Mouse (Mus musculus) kidney, embryonic 16.5 days (tissue): ENCODE measurements around the gene Xpnpep1. TPM values are rescaled to one million over a fixed set of nuclear protein-coding genes. Genes with fewer than 3 reads are reported as not detected.

Experiments used
- ATAC-seq: fragments of 200-750 bp; cut with Nextera tagmentation; 2 replicates; pipeline ENCODE4 v1.8.0; 2017; ENCODE audit warnings: moderate TSS enrichment; ENCODE audit not compliant: low FRiP score, low TSS enrichment
- H3K27ac ChIP-seq: fragments of 300-500 bp; sonication (generic); 2 replicates; pipeline ENCODE4 v1.5.1; 2014; ENCODE audit warnings: low read length
- H3K27me3 ChIP-seq: fragments of 300-500 bp; sonication (generic); 2 replicates; pipeline ENCODE4 v1.6.1; 2014; ENCODE audit warnings: low read length, control low read depth, mixed read lengths; ENCODE audit not compliant: insufficient read depth
- H3K36me3 ChIP-seq: fragments of 300-500 bp; sonication (generic); 2 replicates; pipeline ENCODE4 v1.6.1; 2014; ENCODE audit warnings: low read length, control low read depth, mixed read lengths; ENCODE audit not compliant: insufficient read depth
- H3K4me1 ChIP-seq: fragments of 300-500 bp; sonication (generic); 2 replicates; pipeline ENCODE4 v1.6.1; 2014; ENCODE audit warnings: low read length, control low read depth, mixed read lengths; ENCODE audit not compliant: insufficient read depth
- H3K4me2 ChIP-seq: fragments of 300-500 bp; sonication (generic); replicated peaks from 2 replicates; pipeline ENCODE4 v1.6.1; 2014; ENCODE audit warnings: low read depth, low read length
- H3K4me3 ChIP-seq: fragments of 300-500 bp; sonication (generic); 2 replicates; pipeline ENCODE4 v1.5.1; 2014; ENCODE audit warnings: mild to moderate bottlenecking, low read length
- H3K9ac ChIP-seq: fragments of 300-500 bp; sonication (generic); replicated peaks from 2 replicates; pipeline ENCODE4 v1.6.1; 2014; ENCODE audit warnings: low read length
- H3K9me3 ChIP-seq: fragments of 300-500 bp; sonication (generic); 2 replicates; pipeline ENCODE4 v1.6.1; 2016; ENCODE audit warnings: low read length, control low read depth
- WGBS: fragments of 180-500 bp; shearing (Covaris S2); extraction: QIAGEN DNeasy Blood & Tissue Kit; methylation state at CpG from one replicate; pipeline ENCODE4 v1.1.7; 2014; 5-methylcytosine and 5-hydroxymethylcytosine counted together
- microRNA-seq: library from miRNA; unstranded; fragments of <30 nt; microRNA quantifications from one replicate; pipeline ENCODE4, GENCODE M21; 2016
- polyA plus RNA-seq: library from polyadenylated mRNA; unstranded; fragments of >200 nt; fragmentation: Nextera tagmentation; extraction: Ambion mirVana; gene quantifications from 2 replicates; pipeline ENCODE4 v1.2.1, GENCODE M21; 2015

The Xpnpep1 gene
- polyA plus RNA-seq, 1 experiment from 2014 or later, result 166 TPM

DNA sequence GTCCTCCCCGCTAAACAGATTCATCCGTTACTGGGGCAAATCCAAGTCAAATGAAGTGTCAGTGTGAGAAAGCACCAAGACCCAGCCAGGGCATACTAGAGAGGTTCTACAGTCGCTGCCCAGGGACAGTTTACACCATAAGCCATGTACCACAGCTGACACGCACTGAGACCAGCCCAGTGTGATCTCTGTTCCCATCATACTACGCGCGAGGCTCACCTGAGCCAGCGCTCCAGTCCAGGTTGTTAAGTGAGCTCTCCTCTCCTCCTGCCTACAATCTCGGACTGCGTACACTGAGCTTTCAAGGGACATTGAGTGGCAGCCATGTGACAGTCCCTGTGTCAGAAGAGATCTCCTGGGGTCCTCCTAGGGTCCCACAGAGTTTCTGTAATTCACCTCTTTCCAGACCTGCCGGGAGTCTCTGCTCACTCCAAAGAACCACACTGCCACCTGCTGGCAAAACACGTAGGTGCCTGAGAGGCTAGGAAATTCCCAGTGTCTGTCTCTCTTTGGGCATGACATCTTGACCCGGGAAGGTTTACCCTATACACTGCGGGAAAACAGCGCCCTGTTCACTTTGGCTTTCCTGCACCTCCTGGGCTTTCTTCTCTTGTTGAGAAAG is 64.3 kb downstream of the Xpnpep1 start:
- Histone ChIP-seq H3K9me3 (no peaks in the 10 kb centered on the region), H3K36me3 (no peaks in the 10 kb centered on the region), H3K4me1 (no peaks in the 10 kb centered on the region), H3K4me2 (no peak overlapping the region), H3K4me3 (no peak overlapping the region), H3K27ac (no peak overlapping the region), H3K27me3 (no peaks in the 10 kb centered on the region), H3K9ac (no peak overlapping the region)
- 0 out of 2 replicates have a peak, but pooled peaks have one; percentile 51 for ATAC-seq
- 53% methylated on average over 15 of the region's 15 CpGs for WGBS

DNA sequence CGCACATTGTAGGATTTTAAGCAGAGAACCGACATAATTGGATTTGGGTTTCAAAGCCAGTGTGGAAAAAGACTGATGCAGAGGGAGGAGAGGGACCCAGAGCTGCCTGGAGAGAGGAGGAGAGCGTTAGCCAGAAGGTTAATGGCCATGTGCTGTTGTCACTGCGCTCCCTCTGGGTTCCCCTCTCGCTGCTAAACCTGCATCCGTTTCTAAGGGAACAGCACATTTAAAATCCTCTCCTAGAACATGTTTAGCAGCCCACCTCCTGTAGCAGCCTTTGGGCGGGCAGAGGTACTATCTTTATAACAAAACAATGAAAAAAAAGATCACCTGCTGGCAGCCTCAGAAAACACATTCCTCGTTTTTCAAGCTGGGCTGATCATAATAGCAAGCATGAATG is 73.7 kb downstream of the Xpnpep1 start:
- WGBS, result 72% methylated on average over 8 of the region's 8 CpGs
- no peak overlapping the region for H3K9ac ChIP-seq
- ATAC-seq, result no peak

DNA sequence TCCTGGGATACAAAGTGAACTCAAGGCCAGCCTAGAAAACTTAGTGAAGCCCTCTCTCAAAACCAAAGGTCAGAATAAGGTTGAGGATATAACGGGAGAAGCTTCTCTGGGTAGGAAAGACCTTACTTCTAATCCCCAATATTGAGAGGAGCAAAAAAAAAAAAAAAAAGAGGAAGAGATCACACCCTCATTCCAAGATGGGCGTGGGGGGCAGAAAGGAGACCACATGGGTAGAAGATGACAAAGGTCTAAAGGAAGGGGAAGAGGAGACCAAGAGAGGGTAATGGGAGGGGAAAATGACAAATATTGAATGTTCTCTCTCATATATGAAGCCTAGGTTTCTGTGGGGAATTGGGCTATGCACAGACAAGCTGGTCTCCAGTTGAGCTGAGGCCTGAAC is 77.3 kb downstream of the Xpnpep1 start:
- H3K36me3 ChIP-seq, result no peaks in the 10 kb centered on the region
- no peak overlapping the region for H3K4me3 ChIP-seq
- H3K4me2 ChIP-seq, result no peak overlapping the region
- no peaks in the 10 kb centered on the region for H3K4me1 ChIP-seq
- 75% methylated on average over 2 of the region's 2 CpGs for WGBS
- H3K9ac ChIP-seq, result no peak overlapping the region
- H3K9me3 ChIP-seq, result no peaks in the 10 kb centered on the region
- ATAC-seq, result no peak
- no peak overlapping the region for H3K27ac ChIP-seq
- no peaks in the 10 kb centered on the region for H3K27me3 ChIP-seq

More for the DNA sequence above, 73.7 kb downstream of the Xpnpep1 start:
- H3K36me3 ChIP-seq, result no peaks in the 10 kb centered on the region
- H3K9me3 ChIP-seq, result no peaks in the 10 kb centered on the region
- no peak overlapping the region for H3K4me3 ChIP-seq
- no peak overlapping the region for H3K27ac ChIP-seq
- H3K4me1 ChIP-seq, result no peaks in the 10 kb centered on the region
- H3K4me2 ChIP-seq, result no peak overlapping the region
- no peaks in the 10 kb centered on the region for H3K27me3 ChIP-seq

DNA sequence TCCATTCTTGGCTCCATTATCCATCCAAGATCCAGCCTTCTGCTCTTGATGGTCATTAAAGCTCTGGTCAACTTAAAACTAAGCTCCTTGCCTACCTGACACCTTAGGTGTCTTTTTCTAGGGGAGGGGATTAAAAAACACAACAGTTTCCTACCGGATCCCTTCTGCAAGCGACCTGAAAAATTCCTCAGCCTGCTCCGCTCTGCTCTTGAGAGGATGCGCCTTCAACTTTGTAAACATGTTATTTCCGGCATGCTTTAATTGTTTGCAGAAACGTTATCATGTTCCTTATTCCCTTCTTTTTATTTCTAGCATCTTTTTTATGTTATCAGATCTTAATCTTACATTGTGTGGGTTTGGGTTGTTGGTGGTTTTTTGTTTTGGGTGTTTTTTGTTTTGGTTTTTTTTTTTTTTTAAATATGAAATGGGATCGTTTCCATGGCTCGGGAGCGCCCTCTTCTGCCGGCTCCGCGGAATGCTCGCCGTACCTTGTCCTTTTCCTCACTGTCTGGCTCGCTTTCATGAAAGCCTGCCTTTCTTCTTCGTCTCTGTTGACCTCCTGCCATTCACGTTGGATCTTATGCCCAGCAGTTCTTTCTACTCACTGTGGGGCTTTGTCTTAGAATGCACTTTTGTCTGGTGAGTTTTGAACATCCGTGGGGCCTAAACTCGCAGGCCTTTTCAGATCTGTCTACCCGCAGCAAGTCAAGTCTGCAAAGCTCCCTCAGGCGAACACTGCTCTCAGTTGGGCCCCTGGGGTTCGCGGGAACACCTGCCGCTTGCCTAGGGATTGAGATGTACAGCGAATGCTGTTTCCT is 117.1 kb downstream of the Xpnpep1 start:
- Histone ChIP-seq H3K9ac (0 out of 2 replicates have a peak overlapping the region, but pooled peaks have one; percentile 51), H3K4me1 (0 out of 2 replicates have a peak, but pooled peaks cover 4% of the 10 kb centered on the region), H3K36me3 (no peaks in the 10 kb centered on the region), H3K4me3 (peak overlapping the region; percentile 31), H3K27me3 (no peaks in the 10 kb centered on the region), H3K27ac (no peak overlapping the region), H3K9me3 (peaks cover 4% of the 10 kb centered on the region; the same call in 1 of the 2 replicates), H3K4me2 (peak overlapping the region; percentile 51)
- WGBS, result 13% methylated on average over 25 of the region's 25 CpGs
- ATAC-seq, result 0 out of 2 replicates have a peak, but pooled peaks have one; percentile 67

- H3K9me3 ChIP-seq, result no peaks in the 10 kb centered on the region
- H3K27ac ChIP-seq, result no peak overlapping the region
- no peak overlapping the region for H3K4me2 ChIP-seq
- ATAC-seq, result no peak
- H3K4me1 ChIP-seq, result no peaks in the 10 kb centered on the region
- WGBS, result 33% methylated on average over 2 of the region's 2 CpGs
- H3K4me3 ChIP-seq, result no peak overlapping the region
- no peaks in the 10 kb centered on the region for H3K36me3 ChIP-seq
- H3K9ac ChIP-seq, result no peak overlapping the region
- H3K27me3 ChIP-seq, result no peaks in the 10 kb centered on the region
Observed at GRCm38 (mm10) chr19:52904182-52904581, 135.8 kb downstream of the Xpnpep1 start.

DNA sequence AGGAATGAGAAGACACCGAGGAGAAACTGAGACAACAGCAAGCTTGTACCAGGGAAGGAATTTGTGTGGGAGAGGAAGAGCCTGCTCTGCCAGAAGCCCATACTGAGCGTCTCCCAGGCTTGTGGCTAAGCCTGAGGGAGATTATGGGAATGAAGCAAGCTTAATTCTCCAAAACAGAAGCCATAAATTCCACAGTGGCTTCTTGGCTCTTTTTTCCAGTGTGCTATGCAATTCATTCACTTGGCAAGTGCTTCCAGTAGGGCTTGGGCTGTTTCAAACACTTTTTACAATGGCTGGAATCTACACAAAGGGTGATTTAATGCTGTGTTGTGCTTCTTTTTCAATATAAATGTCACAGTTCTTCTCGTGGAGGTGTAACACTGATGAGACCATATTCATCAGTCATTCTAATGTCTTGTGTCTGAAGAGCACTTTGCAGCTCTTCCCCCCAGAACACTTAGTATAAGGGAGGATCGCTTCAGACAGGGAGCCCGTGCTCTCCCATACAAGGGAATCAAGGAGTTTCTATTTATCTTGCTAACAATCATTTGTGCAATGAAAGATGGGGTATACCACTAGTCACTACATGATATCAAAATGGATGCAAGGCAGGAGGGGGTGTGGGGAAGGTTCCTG is 148.1 kb downstream of the Xpnpep1 start:
- no peak overlapping the region for H3K9ac ChIP-seq
- no peak overlapping the region for H3K4me3 ChIP-seq
- H3K36me3 ChIP-seq, result no peaks in the 10 kb centered on the region
- H3K9me3 ChIP-seq, result no peaks in the 10 kb centered on the region
- no peak overlapping the region for H3K27ac ChIP-seq
- WGBS, result 18% methylated on average over 5 of the region's 5 CpGs
- no peak for ATAC-seq
- no peaks in the 10 kb centered on the region for H3K4me1 ChIP-seq
- H3K4me2 ChIP-seq, result no peak overlapping the region
- H3K27me3 ChIP-seq, result no peaks in the 10 kb centered on the region

Small RNAs within 50 kb of the gene (microRNA-seq; reads per million reads assigned to microRNA genes)
- not detected for gene Mir6407

Other genes with a start within 250 kb of the Xpnpep1 start
- gene Add3, start 100.2 kb upstream of the Xpnpep1 start, polyA plus RNA-seq, result 85.1 and 87.0 TPM in 2 replicates